Mouse (Mus musculus): Measurements from ENCODE around the gene Ormdl2.
"Not testable (repeated sequence)": the region's sequence is repeated elsewhere in the genome, so short reads cannot be mapped to it uniquely, and the experiment has no call there.

Ormdl2 gene

GRCm38 (mm10) chr10:128821358-128822056 is at the start of gene Ormdl2:
Gene Ormdl2, minus strand, starts transcription at chr10:128821645.
- DNase-seq (ENCODE audit: low spot score in 2 of 2) = peak; percentile 97 to 99

GRCm38 (mm10) chr10:128870341-128870740 is 48.9 kb upstream of the Ormdl2 start:
- DNase-seq (ENCODE audit: low spot score in 2 of 2) = no peak

DNA sequence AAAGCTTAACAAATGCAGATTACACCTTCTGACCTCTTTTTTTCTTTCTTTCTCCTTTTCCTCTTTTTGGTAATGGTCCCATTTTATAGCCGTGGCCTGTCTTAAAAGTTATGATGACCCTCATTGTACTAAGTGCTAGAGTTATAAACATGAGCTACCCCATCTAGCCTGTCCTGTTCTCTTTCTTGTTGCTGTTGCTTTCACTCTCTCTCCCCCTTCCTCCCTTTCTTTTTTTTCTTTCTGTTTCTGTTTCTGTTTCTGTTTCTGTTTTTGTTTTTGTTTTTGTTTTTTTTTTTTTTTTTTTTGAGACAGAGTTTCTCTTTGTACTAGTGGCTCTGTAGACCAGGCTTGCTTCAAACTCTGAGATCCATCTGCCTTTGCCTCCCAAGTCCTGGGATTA is 45.1 kb upstream of the Ormdl2 start:
- no peak for DNase-seq (ENCODE audit: low spot score in 2 of 2)

- DNase-seq (ENCODE audit: low spot score in 2 of 2) = no peak
Observed at GRCm38 (mm10) chr10:128866042-128866441, 44.6 kb upstream of the Ormdl2 start.

DNA sequence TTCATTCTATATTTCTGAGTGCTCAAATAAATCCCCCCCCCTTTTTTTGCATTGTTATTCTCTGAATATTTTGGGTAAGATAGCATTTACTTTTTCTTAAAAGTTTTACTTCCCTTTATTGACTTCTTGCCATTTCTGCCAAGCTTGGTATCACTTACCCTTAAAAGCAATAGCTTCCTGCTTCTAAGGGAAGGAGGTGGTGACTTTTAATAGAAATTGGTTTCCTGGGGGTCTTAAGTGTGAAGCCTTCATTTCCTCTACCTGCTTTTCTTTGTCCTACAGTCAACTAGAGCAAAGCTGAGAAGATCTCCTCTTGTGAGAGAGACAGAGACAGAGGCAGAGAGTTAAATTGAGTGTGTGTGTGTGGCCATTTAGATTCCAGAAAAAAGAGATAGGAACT is 39.7 kb upstream of the Ormdl2 start:
- DNase-seq (ENCODE audit: low spot score in 2 of 2) = no peak

- DNase-seq (ENCODE audit: low spot score in 2 of 2) = no peak
Observed at GRCm38 (mm10) chr10:128850339-128850738, 28.9 kb upstream of the Ormdl2 start.

- DNase-seq (ENCODE audit: low spot score in 2 of 2) = no peak
Observed at GRCm38 (mm10) chr10:128848426-128848825, 27.0 kb upstream of the Ormdl2 start.

DNA sequence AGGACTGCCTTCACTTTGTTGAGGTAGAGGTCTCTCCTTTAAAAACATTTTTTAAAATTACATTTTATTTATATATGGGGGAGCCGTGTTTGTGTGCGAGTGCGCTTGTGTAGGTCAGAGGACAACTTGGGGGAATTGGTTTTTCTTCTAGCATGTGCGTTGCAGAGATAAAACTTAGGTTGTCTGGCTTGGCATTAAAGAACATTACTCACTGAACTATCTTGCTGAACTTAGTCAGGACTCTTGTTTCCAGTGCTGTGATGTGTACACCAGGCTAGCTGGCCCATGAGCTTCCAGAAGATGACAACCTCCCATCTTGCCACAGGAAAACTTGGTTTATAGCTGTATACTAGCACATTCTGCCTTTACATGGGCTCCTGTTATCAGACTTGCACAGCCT is 25.2 kb upstream of the Ormdl2 start:
- no peak for DNase-seq (ENCODE audit: low spot score in 2 of 2)

GRCm38 (mm10) chr10:128845516-128845915 is 24.1 kb upstream of the Ormdl2 start:
- DNase-seq (ENCODE audit: low spot score in 2 of 2) = no peak

- DNase-seq (ENCODE audit: low spot score in 2 of 2) = no peak
Observed at GRCm38 (mm10) chr10:128843260-128843659, 21.8 kb upstream of the Ormdl2 start.

- DNase-seq (ENCODE audit: low spot score in 2 of 2) = no peak
Observed at GRCm38 (mm10) chr10:128840612-128841011, 19.2 kb upstream of the Ormdl2 start.

DNA sequence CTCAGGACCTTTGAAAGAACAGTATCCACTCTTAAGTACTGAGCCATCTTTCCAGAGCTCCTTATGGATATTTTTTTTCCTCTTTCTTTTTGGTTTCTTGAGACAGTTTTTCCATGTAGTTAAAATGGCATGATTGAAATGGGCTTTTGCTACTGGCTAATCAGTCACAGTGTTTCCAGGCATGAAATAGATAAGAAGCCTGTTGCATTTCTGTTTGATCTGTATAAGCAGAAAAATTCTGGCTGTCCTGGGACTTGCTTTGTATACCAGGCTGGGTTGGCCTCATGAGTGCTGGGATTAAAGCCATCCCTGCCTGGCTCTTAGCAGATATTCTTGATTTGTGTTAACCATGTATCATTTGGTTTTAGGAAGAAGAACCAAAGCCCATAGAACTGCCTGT is 18.0 kb upstream of the Ormdl2 start:
- DNase-seq (ENCODE audit: low spot score in 2 of 2) = no peak

- DNase-seq (ENCODE audit: low spot score in 2 of 2) = no peak
Observed at GRCm38 (mm10) chr10:128837400-128837799, 16.0 kb upstream of the Ormdl2 start.

DNA sequence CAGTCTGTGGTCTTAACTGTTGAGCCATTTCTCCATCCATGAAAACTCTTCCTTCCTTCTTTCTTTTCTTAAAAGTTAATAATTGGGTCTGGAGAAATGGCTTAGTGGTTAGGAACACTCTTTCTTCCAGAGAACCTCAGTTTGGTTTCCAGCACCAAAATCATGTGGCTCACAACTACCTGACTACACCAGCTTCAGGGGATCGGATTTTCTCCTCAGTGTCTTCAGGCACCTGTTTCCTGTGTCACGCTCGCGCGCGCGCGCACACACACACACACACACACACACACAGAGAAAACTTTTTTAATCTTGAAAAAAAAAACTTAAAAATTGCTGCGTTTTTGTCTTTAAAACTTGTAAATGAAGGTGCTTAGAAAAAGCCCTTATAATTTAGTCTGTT is 2.4 kb upstream of the Ormdl2 start:
- no peak for DNase-seq (ENCODE audit: low spot score in 2 of 2)

- DNase-seq (ENCODE audit: low spot score in 2 of 2) = not testable (repeated sequence)
Observed at GRCm38 (mm10) chr10:128823087-128823486, 1.6 kb upstream of the Ormdl2 start.

DNA sequence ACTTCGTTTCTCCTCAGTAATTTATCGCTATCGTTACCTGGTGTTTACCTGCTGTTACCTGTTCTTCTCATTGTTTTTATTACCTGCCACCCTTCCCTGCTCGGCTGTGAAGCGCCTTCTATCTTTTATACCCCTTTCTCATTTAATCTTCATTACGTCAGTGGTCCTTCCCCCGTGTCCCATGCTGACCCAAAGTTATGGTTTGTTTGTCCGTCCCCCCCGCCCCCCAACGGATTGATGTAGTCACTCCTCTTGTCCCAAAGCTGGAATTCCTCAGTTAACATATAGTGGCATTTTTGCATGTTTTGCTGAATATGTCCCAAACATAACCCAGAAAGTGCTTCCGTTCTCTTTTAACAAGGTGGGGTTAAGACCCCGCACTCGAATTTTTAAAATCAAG is 690 bp upstream of the Ormdl2 start:
- DNase-seq (ENCODE audit: low spot score in 2 of 2) = no peak

DNA sequence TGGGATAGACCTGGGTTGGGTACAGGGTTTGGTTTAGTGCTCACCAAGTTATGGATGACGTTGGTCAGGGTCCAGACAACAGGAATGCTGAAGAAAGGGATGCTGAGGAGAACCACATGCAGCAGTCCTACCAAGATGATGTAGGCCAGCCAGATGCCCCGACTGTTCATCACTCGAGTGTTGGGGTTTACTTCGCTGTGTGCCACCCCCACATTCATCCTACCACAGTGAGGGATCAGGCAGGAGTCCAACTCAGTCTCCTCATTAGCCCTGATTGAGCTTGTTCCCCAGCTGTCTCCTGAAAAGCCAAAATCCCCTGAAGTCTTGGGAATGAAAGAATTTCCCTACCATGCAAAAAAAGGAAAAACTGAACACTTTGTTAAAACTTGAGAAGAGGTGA is 1.2 kb downstream of the Ormdl2 start:
- DNase-seq (ENCODE audit: low spot score in 2 of 2) = no peak

- no peak for DNase-seq (ENCODE audit: low spot score in 2 of 2)
Observed at GRCm38 (mm10) chr10:128817033-128817432, 4.4 kb downstream of the Ormdl2 start, which contains the start of gene Sarnp. Gene Sarnp, plus strand, starts transcription at chr10:128817333.

GRCm38 (mm10) chr10:128807018-128807417 is 14.4 kb downstream of the Ormdl2 start:
- no peak for DNase-seq (ENCODE audit: low spot score in 2 of 2)

- DNase-seq (ENCODE audit: low spot score in 2 of 2) = no peak
Observed at GRCm38 (mm10) chr10:128806086-128806485, 15.4 kb downstream of the Ormdl2 start.

DNA sequence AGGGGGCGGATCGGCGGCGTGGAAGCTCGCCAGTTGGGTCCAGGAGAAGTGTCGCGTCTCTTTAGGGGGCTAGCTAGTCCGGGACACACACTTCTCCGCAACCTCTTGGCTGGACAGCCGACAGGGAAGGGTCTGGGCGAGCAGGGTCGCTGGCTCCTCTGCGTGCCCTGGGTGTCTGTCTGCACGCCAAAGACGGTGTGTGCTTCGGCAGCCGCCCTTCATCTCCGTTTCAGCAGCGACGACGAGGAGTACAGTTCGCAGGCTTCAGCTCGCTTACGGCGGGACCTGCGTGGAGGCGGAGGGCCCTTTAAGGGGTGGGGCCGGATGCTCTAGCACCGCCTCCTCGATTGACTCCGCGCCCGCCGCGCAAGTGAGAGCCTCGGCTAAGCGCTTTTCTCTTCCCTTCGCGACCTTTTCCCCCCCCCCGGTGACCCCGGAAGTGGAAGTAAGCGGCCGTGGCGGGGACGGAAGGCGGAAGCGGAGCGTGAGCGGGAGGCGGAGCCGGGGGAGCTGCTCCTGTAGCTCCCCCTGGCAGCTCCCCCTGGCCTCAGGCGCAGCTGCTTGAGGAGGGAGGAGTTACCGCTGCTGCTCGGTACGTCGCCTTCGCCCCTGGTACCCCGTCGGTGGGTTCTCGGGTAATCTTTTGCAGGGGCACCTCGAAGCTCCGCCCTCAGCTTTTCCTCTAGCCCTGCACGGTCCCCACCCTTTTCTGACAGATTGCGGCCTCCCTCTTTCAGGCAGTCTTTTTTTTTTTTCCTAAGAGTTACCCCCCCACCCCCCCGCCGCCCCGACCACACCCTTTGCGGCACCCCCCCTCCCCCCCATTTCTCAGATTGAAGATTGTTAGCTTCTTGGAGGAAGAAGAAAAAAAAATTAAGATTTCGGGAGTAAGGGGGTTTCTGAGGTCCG is 16.1 kb downstream of the Ormdl2 start:
- peak; percentile 91 to 94 for DNase-seq (ENCODE audit: low spot score in 2 of 2)

DNA sequence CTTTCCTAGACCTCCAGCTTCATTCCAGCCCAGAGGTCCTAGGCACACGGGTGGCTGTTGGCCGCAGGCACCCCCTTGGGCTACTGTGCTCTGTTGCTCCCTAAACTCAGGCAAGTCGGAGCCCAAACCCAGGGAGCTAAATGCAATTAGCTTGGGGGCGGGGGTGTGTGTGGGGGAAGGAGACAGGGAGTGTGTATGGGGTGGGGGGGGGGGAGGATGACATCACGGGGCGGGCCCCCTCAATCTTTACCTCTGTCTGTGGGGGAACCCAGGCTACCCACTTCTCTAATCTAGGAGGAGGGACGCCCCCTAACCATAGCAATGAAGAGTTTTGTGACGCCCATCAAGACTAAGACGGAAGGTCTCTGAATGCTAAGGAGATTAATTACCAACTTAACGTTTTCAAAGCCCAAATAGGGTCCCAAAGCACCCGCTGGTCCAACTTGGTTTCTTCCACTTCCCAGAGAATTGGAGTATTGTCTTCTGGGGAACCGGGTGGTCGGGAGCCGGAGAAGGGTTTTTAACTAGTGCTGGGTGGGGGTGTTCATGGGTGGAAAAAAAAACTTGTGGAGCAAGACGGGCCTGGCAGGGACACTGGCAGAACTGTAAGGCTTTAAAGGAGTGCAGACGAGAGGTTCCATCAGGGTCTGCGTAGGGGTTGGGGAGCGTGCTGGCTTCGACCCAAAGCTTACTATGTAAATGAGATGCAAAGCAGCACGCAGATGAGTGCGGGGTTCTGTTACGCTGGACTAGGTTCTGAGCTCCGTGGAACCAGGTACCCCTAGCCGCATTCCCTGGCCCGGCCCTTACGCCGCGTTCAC is 17.0 kb downstream of the Ormdl2 start, which contains the start of gene Tmem198b:
Gene Tmem198b, minus strand, starts transcription at position 100 of the 821 bp plus-strand sequence.
- peak; percentile 41 to 53 for DNase-seq (ENCODE audit: low spot score in 2 of 2)
